Mouse (Mus musculus): ENCODE data around the gene Hs6st2. TPM values are rescaled to one million over a fixed set of nuclear protein-coding genes. Genes with fewer than 3 reads are reported as not detected.

Hs6st2 gene
- 1 to 10 TPM in 1 of 26 experiments, not detected in 25; 4.1 TPM for total RNA-seq (2018; cell fraction: chromatin; rRNA removed)
- not detected for total RNA-seq (2018; cell fraction: cytosol; rRNA removed)
- under 1 TPM in 1 of 26 experiments, not detected in 25; 0.31 TPM for total RNA-seq (2018; cell fraction: nucleus; rRNA removed)
- polyA plus RNA-seq (2018) = not detected in 3 replicates

DNA sequence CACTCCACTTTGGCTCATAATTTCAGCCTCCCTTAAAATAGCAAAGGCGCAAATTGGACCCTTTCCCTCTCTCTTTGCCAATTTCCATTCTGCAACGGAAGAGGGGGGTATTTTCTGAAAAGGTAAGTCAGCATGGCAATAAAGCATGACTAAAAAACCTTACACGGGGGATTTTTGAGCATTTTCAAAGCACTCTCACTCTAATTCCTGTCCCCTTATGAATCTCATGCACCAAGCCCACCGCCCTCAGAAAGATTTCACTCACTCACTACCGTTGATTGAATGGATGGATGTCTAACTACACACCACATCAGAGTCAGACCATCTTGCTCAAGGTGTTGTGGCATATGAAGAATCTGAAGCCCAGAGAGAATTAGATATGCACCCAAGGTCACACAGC is at the start of gene Hs6st2:
Gene Hs6st2 (minus strand): TSS at position 101 of the 400 bp plus-strand sequence.
- no peaks in the 10 kb centered on the region for H3K36me3 ChIP-seq (ENCODE audit: inconsistent target)
- WGBS (ENCODE audit: missing documents) = 46% methylated on average over 5 of the region's 5 CpGs
- H3K4me3 ChIP-seq (ENCODE audit: inconsistent target) = no peak within 1 kb of the TSS
- H3K27ac ChIP-seq = no peak within 1 kb of the TSS
- H3K79me2 ChIP-seq (ENCODE audit: inconsistent target) = no peaks in the 10 kb centered on the region

DNA sequence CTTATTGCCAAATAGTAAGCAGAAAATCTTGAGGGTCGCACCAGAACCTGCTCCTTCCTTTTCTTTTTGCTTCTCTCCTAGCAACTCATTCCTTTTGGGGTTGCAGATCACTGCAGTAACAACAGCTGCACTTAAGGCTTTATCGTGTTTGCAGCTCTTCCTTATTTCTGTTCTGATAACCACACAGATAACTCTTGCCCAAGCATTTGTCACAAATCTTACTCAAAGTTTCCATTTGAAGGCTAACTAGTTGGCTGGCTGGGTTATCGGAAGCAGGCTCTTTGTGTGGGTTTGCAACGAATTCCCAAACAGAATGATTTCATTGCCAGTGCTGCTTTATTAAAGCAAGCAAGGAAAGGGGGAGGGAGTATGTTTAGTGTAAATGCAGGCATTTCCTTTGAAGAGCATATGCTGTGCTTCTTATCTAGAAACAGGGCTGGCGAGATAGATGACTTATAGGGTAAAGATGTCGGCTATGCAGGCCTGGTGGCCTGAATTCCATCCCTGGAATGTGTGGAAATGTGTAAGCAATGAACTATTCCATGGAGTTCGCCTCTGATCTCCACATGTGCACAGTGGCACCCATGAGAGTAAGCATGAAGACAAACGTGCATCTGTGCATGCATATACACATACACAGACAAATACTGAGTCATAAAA is 32.6 kb upstream of the Hs6st2 start:
- H3K36me3 ChIP-seq (ENCODE audit: inconsistent target) = no peaks in the 10 kb centered on the region
- no peak overlapping the region for H3K27ac ChIP-seq
- H3K79me2 ChIP-seq (ENCODE audit: inconsistent target) = no peaks in the 10 kb centered on the region
- no peak overlapping the region for H3K4me3 ChIP-seq (ENCODE audit: inconsistent target)
- WGBS (ENCODE audit: missing documents) = 31% methylated on average over 8 of the region's 8 CpGs

DNA sequence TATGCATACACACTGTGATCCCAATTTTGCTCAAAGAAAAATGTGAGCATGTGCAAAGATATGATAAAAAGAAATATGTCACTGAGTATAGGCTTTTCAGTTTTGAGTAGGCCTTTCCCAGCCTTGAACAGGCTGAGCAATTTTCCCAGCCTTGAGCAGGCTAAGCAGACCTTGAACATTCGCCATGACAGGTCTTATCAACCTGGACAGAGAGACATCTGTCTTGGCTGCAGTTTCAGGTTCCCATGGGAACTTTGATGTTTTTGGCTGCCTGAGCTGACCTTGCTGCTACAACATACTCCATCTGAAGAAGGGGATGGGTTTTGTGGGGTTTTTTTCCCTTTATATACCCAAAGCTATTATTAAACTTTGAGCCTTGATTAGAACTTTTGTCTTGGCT is 31.3 kb upstream of the Hs6st2 start:
- no peak overlapping the region for H3K27ac ChIP-seq
- H3K36me3 ChIP-seq (ENCODE audit: inconsistent target) = no peaks in the 10 kb centered on the region
- 78% methylated on average over 1 of the region's 1 CpGs for WGBS (ENCODE audit: missing documents)
- no peak overlapping the region for H3K4me3 ChIP-seq (ENCODE audit: inconsistent target)
- H3K79me2 ChIP-seq (ENCODE audit: inconsistent target) = no peaks in the 10 kb centered on the region

- WGBS (ENCODE audit: missing documents) = 74% methylated on average over 4 of the region's 4 CpGs
- no peaks in the 10 kb centered on the region for H3K36me3 ChIP-seq (ENCODE audit: inconsistent target)
- no peaks in the 10 kb centered on the region for H3K79me2 ChIP-seq (ENCODE audit: inconsistent target)
- no peak overlapping the region for H3K4me3 ChIP-seq (ENCODE audit: inconsistent target)
- H3K27ac ChIP-seq = no peak overlapping the region
Observed at GRCm38 (mm10) chrX:51702823-51703222, 21.2 kb upstream of the Hs6st2 start.

GRCm38 (mm10) chrX:51699079-51699478 is 17.4 kb upstream of the Hs6st2 start:
- Histone ChIP-seq H3K4me3 (ENCODE audit: inconsistent target) (no peak overlapping the region), H3K27ac (no peak overlapping the region), H3K36me3 (ENCODE audit: inconsistent target) (no peaks in the 10 kb centered on the region), H3K79me2 (ENCODE audit: inconsistent target) (no peaks in the 10 kb centered on the region)
- WGBS (ENCODE audit: missing documents) = 74% methylated on average over 4 of the region's 4 CpGs

DNA sequence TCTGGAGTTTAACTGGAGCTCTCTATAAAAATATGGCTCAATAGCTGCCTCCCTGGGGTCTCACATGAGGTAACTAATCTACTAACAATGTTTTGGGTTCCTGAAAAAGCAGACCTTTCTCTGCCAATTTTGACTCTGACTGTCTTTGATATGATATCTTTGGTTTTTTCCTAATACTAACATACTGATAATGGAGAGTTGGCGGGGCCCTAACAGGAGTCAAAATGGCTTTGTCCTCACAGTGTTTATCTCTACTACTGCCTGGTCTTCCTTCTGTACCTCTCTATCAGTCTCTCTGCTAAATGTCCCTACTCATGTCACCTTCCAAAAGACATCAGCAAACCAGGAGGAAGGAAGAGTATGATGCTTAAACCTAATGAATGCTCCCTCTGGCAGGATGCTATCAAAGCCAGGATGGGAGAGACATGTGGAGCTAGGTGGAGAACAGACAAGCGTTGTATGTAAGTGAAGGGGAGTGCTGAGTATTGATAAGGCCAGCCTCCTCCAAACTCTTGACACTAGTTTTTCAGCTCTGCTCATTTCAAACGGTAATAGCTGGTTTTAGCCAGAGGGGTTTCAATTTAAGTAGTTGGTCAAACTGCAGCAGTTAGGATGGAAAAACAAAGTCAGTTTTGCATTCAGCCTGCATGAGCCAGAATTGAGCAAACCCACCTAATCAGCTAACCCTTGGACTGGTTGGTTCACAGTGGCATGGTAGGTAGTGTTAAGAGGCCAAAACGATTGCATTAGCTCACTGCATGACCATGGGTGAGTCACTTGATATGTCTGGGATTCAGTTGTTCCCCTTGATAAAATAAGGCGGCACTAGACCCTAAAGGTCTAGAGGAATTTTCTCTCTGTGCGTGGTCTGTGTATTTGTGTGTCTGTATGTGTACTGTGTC is 4.6 kb upstream of the Hs6st2 start:
- H3K79me2 ChIP-seq (ENCODE audit: inconsistent target) = no peaks in the 10 kb centered on the region
- no peaks in the 10 kb centered on the region for H3K36me3 ChIP-seq (ENCODE audit: inconsistent target)
- WGBS (ENCODE audit: missing documents) = 78% methylated on average over 4 of the region's 6 CpGs
- no peak overlapping the region for H3K27ac ChIP-seq
- no peak overlapping the region for H3K4me3 ChIP-seq (ENCODE audit: inconsistent target)

DNA sequence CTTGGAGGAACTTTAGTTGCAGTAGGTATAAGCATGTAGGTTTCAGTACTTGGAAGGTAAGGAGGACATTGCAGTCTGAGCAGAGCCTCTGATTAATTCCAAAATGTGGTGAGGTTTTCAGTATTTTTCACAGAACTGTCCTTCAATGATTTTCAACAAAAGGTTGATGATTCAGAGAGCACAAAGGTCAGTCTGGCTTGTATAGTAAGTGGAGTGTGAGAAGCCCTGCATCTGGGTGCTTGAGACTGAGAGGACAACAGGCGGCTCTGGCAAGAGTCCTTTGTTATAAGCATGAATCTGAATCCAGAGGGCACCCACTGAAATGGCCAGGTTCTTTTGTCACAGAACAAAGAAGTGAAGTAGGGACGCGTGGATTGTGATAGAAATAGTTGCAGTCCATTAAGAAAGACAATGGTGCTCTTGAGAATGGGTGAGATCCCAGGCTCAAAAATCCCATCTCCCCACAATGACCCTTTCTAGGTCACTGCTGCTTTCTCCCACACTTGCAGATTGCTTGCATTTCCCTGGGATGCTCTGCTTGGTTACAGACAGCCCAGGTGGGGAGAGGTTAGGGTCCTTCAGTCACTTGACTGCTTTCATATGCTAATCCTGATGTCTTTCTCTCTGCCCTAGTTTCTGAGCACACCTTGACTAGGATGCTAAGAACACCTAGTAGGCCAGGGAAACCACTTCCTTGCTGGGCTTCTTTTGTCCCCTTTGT is 2.8 kb upstream of the Hs6st2 start:
- H3K36me3 ChIP-seq (ENCODE audit: inconsistent target) = no peaks in the 10 kb centered on the region
- H3K4me3 ChIP-seq (ENCODE audit: inconsistent target) = no peak overlapping the region
- no peaks in the 10 kb centered on the region for H3K79me2 ChIP-seq (ENCODE audit: inconsistent target)
- H3K27ac ChIP-seq = no peak overlapping the region
- 90% methylated on average over 3 of the region's 3 CpGs for WGBS (ENCODE audit: missing documents)

DNA sequence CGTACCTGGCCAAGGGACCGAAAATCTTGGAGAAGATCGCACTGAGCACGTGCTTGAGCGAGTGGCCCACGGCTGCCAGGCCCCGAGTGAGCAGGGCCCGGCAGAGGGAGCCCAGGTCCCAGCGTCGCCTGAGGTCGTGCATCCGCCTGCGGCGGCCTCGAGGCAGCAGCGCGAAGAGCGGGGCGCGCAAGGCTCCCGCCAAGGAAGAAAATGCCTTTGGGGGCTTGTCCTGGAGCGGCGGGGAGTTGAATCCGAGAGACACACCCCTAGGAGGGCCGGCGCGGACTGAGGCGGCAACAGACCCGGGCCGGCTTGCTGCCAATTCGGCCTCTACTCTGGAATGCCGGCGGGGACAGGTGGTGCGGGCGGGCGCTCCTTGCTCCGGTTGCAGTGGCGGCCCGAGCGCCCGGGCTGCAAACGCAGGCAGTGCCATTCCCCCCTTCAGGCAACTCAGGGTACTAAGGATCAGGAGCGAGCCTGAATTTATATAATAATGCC is 437 bp downstream of the Hs6st2 start:
- H3K4me3 ChIP-seq (ENCODE audit: inconsistent target) = no peak overlapping the region
- no peaks in the 10 kb centered on the region for H3K79me2 ChIP-seq (ENCODE audit: inconsistent target)
- no peaks in the 10 kb centered on the region for H3K36me3 ChIP-seq (ENCODE audit: inconsistent target)
- 25% methylated on average over 22 of the region's 43 CpGs for WGBS (ENCODE audit: missing documents)
- H3K27ac ChIP-seq = no peak overlapping the region

DNA sequence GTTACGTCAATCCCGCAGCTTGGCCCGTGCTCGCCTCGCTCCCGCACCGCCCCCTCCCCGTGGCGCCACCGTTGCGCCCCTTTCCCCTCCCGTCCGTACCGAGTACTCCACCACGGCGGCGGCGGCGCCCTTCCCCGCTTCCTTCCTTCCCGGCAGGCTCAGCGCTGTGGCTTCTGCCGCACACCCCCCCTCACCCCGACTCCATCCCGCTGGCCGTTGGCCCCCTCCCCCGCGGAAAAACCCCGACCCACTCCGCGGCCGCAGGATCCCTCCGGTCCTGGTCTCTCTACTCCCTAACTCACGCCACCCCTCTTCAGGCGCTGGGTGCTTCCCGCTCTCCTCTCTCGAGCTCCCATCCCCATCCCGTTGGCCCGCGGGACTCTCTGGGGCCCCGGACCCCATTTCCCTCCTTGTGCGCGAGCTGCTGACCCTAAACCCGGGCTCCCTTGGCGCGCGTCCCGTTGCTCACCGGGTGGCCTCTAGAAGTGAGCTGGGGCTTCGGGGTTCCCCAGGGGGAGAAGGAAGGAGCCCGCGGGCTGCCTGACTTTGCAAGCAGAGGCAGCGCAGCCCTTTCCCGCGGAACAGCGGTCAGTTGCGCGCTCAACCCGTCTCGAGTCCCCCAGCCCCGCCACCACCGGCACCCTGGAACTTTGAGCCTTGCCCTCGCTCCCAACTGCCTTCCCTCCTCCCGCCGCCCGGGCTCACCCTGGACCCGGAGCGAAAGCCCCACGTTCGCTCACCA is 1.1 kb downstream of the Hs6st2 start:
- WGBS (ENCODE audit: missing documents) = 17% methylated on average over 44 of the region's 70 CpGs
- H3K79me2 ChIP-seq (ENCODE audit: inconsistent target) = no peaks in the 10 kb centered on the region
- no peak overlapping the region for H3K27ac ChIP-seq
- H3K36me3 ChIP-seq (ENCODE audit: inconsistent target) = no peaks in the 10 kb centered on the region
- H3K4me3 ChIP-seq (ENCODE audit: inconsistent target) = no peak overlapping the region

DNA sequence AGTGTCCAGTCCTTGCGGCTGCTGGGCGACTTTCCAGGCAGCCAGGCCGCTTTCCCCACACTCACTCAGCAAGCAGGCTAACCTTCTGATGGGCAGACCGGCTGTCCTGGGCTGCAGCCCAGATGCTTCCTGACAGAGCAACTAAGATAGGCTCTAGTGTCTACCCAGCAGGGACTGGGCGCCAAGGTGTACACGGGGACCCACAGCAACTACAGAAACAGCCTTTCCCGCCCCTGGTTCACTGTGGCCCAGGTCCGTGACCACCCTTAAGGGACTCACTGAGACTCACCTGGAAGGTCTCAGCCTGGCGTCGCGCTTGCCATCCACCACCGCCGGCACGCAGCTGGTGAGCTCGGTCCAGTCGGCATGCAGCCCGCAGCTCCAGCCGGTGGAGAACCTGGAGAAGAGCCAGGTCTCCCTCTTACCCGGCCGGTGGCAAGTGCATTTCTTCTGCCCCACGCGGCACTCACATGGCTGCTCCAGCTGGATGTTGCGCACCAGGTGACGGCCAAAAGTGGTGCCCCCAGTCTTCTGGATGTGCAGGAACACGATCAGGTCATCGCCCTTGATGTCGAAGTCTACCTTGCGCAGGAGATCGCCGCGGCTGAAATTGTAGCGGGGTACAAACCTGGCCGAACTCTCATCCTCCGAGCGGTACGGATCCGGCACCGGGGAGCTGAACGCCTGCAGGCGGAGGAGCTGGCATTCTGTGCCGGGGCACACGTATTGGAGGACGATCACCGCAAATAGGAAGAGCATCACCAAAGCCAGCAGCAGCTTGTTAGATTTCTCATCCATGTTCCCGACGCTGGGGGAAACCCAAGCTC is 1.8 kb downstream of the Hs6st2 start:
- H3K27ac ChIP-seq = no peak overlapping the region
- 34% methylated on average over 45 of the region's 46 CpGs for WGBS (ENCODE audit: missing documents)
- H3K4me3 ChIP-seq (ENCODE audit: inconsistent target) = no peak overlapping the region
- H3K36me3 ChIP-seq (ENCODE audit: inconsistent target) = no peaks in the 10 kb centered on the region
- no peaks in the 10 kb centered on the region for H3K79me2 ChIP-seq (ENCODE audit: inconsistent target)

- 85% methylated on average over 2 of the region's 2 CpGs for WGBS (ENCODE audit: missing documents)
- Histone ChIP-seq H3K27ac (no peak overlapping the region), H3K36me3 (ENCODE audit: inconsistent target) (no peaks in the 10 kb centered on the region), H3K79me2 (ENCODE audit: inconsistent target) (no peaks in the 10 kb centered on the region), H3K4me3 (ENCODE audit: inconsistent target) (no peak overlapping the region)
Observed at GRCm38 (mm10) chrX:51658236-51658635, 23.4 kb downstream of the Hs6st2 start.

GRCm38 (mm10) chrX:51642661-51643257 is 38.9 kb downstream of the Hs6st2 start:
- Histone ChIP-seq H3K36me3 (ENCODE audit: inconsistent target) (no peaks in the 10 kb centered on the region), H3K79me2 (ENCODE audit: inconsistent target) (no peaks in the 10 kb centered on the region), H3K27ac (no peak overlapping the region), H3K4me3 (ENCODE audit: inconsistent target) (no peak overlapping the region)
- 58% methylated on average over 3 of the region's 3 CpGs for WGBS (ENCODE audit: missing documents)

DNA sequence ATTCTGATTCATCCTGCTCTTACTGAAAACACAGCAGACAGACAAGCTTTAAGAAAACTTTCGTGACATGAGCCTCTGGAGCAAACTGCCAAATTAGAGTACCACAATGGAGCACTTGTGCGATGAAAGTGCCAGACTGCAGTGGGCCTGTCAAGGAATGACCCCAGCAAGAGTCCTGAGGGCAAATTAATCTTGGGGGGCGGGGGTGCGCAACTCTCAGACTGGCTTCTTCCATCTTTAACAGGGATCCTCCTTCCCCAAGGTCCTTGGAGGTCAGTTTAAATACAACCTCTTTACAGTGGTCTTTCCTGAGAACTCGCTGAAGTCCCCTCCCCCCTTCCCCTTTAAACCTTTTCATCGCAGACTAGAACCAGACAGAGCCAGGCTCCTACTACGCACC is 45.9 kb downstream of the Hs6st2 start:
- Histone ChIP-seq H3K36me3 (ENCODE audit: inconsistent target) (no peaks in the 10 kb centered on the region), H3K4me3 (ENCODE audit: inconsistent target) (no peak overlapping the region), H3K79me2 (ENCODE audit: inconsistent target) (no peaks in the 10 kb centered on the region), H3K27ac (no peak overlapping the region)
- WGBS (ENCODE audit: missing documents) = 93% methylated on average over 7 of the region's 7 CpGs
